In genomic region chr8:121175540-121176090, GRCm38 (mm10) we compare ENCODE assay signal across 1 mouse cellular context.
TF ChIP-seq lines count a peak whose summit lies in the region.

No protein-coding gene starts in this region.

TF ChIP-seq in MEL, 35 proteins besides CTCF, POLR2A, EP300 and RAD21 (continued from another document):
- TF ChIP-seq ZMIZ1 (IDR thresholded peaks at IDR 0.05; ENCODE audit: low read depth, low read length) = 0 out of 2 replicates have a peak, but pooled peaks have one; percentile 23
- TF ChIP-seq E2F4 (IDR thresholded peaks at IDR 0.05; ENCODE audit: borderline replicate concordance, low read depth, low read length) = no peak
- TF ChIP-seq MYB (IDR thresholded peaks at IDR 0.05; ENCODE audit: low read depth, low read length) = no peak
- no peak for TF ChIP-seq TBP (IDR thresholded peaks at IDR 0.05; ENCODE audit: low read depth, low read length)
- no peak for TF ChIP-seq MEF2A (IDR thresholded peaks at IDR 0.05; ENCODE audit: extremely low read depth, insufficient replicate concordance, low read depth, low read length, poor library complexity, severe bottlenecking)
- TF ChIP-seq SIN3A (IDR thresholded peaks at IDR 0.05; ENCODE audit: low read length) = no peak
- TF ChIP-seq MAX (IDR thresholded peaks at IDR 0.05; ENCODE audit: low read length) = peak; percentile 42; the same call in 1 of the 2 replicates
- TF ChIP-seq SMC3 (IDR thresholded peaks at IDR 0.05; ENCODE audit: low read depth, low read length) = no peak
- TF ChIP-seq MAFK (IDR thresholded peaks at IDR 0.05; ENCODE audit: borderline replicate concordance, low read depth, low read length) = no peak
- TF ChIP-seq TAL1 (IDR thresholded peaks at IDR 0.05; ENCODE audit: low read length) = no peak
- TF ChIP-seq KAT2A (conservative IDR thresholded peaks at IDR 0.05; ENCODE audit: low read depth, low read length) = no peak
- peak; percentile 71; the same call in 1 of the 2 replicates for TF ChIP-seq BHLHE40 (IDR thresholded peaks at IDR 0.05; ENCODE audit: borderline replicate concordance, low read depth, low read length)
- TF ChIP-seq NRF1 (IDR thresholded peaks at IDR 0.05; ENCODE audit: insufficient read depth, low read depth, low read length, poor library complexity, severe bottlenecking) = no peak
- no peak for TF ChIP-seq GABPA (IDR thresholded peaks at IDR 0.05; ENCODE audit: low read depth, low read length)
- peak in 1 of 2 experiments; percentile 47; a peak in 1 of 4 replicates for TF ChIP-seq USF2 (IDR thresholded peaks at IDR 0.05; ENCODE audit: borderline replicate concordance in 1 of 2, insufficient read depth in 1 of 2, low read depth in 1 of 2, low read length in 2 of 2)
- TF ChIP-seq GATA1 (IDR thresholded peaks at IDR 0.05; ENCODE audit: low read depth, low read length) = no peak
- 0 out of 2 replicates have a peak, but pooled peaks have one; percentile 17 for TF ChIP-seq MAZ (IDR thresholded peaks at IDR 0.05; ENCODE audit: low read depth, low read length)
- TF ChIP-seq CHD1 (IDR thresholded peaks at IDR 0.05; ENCODE audit: low read depth, low read length) = no peak
- peak; percentile 59 for TF ChIP-seq NELFE (IDR thresholded peaks at IDR 0.05; ENCODE audit: low read depth, low read length)
- TF ChIP-seq UBTF (IDR thresholded peaks at IDR 0.05; ENCODE audit: borderline replicate concordance, insufficient read depth, low read depth, low read length) = no peak
- TF ChIP-seq ZKSCAN1 (IDR thresholded peaks at IDR 0.05; ENCODE audit: low read depth, low read length) = no peak
- no peak for TF ChIP-seq ZNF384 (IDR thresholded peaks at IDR 0.05; ENCODE audit: low read depth, low read length)
- peak; percentile 87 for TF ChIP-seq USF1 (IDR thresholded peaks at IDR 0.05; ENCODE audit: low read depth, low read length)
- no peak for TF ChIP-seq TCF12 (IDR thresholded peaks at IDR 0.05; ENCODE audit: low read depth, low read length)
- no peak for TF ChIP-seq POLR2AphosphoS2 (IDR thresholded peaks at IDR 0.05; ENCODE audit: low read length)
- no peak for TF ChIP-seq RCOR1 (IDR thresholded peaks at IDR 0.05; ENCODE audit: low read depth, low read length)
- no peak for TF ChIP-seq ZC3H11A (IDR thresholded peaks at IDR 0.05; ENCODE audit: low read depth, low read length)
